Mouse (Mus musculus): Measurements from ENCODE around the gene Tpte. TPM values are rescaled to one million over a fixed set of nuclear protein-coding genes. Genes with fewer than 3 reads are reported as not detected.
A peak's percentile ranks its signal among the peaks of the same experiment; 100 is the strongest.

Gene Tpte
- polyA plus RNA-seq, 1 experiment, result not detected

- H3K36me3 ChIP-seq (ENCODE audit: control insufficient read depth, insufficient read depth), result no peaks in the 10 kb centered on the region
- no peak for TF ChIP-seq USF1 (IDR thresholded peaks at IDR 0.05; ENCODE audit: low read depth)
- no peak for TF ChIP-seq TCF12 (IDR thresholded peaks at IDR 0.05; ENCODE audit: insufficient read depth, poor library complexity, severe bottlenecking)
- no peak for TF ChIP-seq POLR2A (IDR thresholded peaks at IDR 0.05; ENCODE audit: insufficient read length, low read depth)
- no peak for TF ChIP-seq POLR2AphosphoS2 (IDR thresholded peaks at IDR 0.05; ENCODE audit: insufficient read length, low read depth)
- TF ChIP-seq REST (IDR thresholded peaks at IDR 0.05; ENCODE audit: insufficient read depth, insufficient read length), result no peak
- TF ChIP-seq TCF3 (IDR thresholded peaks at IDR 0.05; ENCODE audit: insufficient read length, low read depth), result no peak
- TF ChIP-seq MYOD1 (IDR thresholded peaks at IDR 0.05; ENCODE audit: control insufficient read depth in 1 of 3, insufficient read length in 2 of 3, low read depth in 2 of 3), result no peak
- no peak for TF ChIP-seq E2F4 (IDR thresholded peaks at IDR 0.05; ENCODE audit: insufficient read depth)
- no peak for TF ChIP-seq MAX (IDR thresholded peaks at IDR 0.05; ENCODE audit: low read depth)
- no peak for TF ChIP-seq SRF (IDR thresholded peaks at IDR 0.05; ENCODE audit: control insufficient read depth, insufficient read length, low read depth)
- no peak for TF ChIP-seq MYOG (IDR thresholded peaks at IDR 0.05; ENCODE audit: control insufficient read depth in 1 of 3, insufficient read depth in 1 of 3, insufficient read length in 2 of 3, low read depth in 2 of 3)
- TF ChIP-seq CEBPB (IDR thresholded peaks at IDR 0.05; ENCODE audit: insufficient read depth, poor library complexity, severe bottlenecking), result no peak
- no peak overlapping the region for H3ac ChIP-seq (ENCODE audit: control insufficient read depth, insufficient read length)
- H3K79me2 ChIP-seq (ENCODE audit: control insufficient read depth, insufficient read depth), result no peaks in the 10 kb centered on the region
- no peaks in the 10 kb centered on the region for H3K27me3 ChIP-seq (ENCODE audit: control insufficient read depth, insufficient read depth, insufficient read length)
- H3K4me3 ChIP-seq, result no peak overlapping the region
- H3K4me2 ChIP-seq (ENCODE audit: low read depth), result no peak overlapping the region
These were observed 93.1 kb downstream of the Tpte start for GRCm38 (mm10) chr8:22376311-22376710.

GRCm38 (mm10) chr8:22376903-22377302 lies 93.7 kb downstream of the Tpte start:
- no peaks in the 10 kb centered on the region for H3K36me3 ChIP-seq (ENCODE audit: control insufficient read depth, insufficient read depth)
- no peak overlapping the region for H3K4me3 ChIP-seq
- no peak overlapping the region for H3K4me2 ChIP-seq (ENCODE audit: low read depth)
- H3K27me3 ChIP-seq (ENCODE audit: control insufficient read depth, insufficient read depth, insufficient read length), result no peaks in the 10 kb centered on the region
- H3ac ChIP-seq (ENCODE audit: control insufficient read depth, insufficient read length), result no peak overlapping the region
- no peaks in the 10 kb centered on the region for H3K79me2 ChIP-seq (ENCODE audit: control insufficient read depth, insufficient read depth)
- no peak for TF ChIP-seq TCF3 (IDR thresholded peaks at IDR 0.05; ENCODE audit: insufficient read length, low read depth)
- TF ChIP-seq MYOG (IDR thresholded peaks at IDR 0.05; ENCODE audit: control insufficient read depth in 1 of 3, insufficient read depth in 1 of 3, insufficient read length in 2 of 3, low read depth in 2 of 3), result no peak
- no peak for TF ChIP-seq POLR2A (IDR thresholded peaks at IDR 0.05; ENCODE audit: insufficient read length, low read depth)
- no peak for TF ChIP-seq MAX (IDR thresholded peaks at IDR 0.05; ENCODE audit: low read depth)
- no peak for TF ChIP-seq POLR2AphosphoS2 (IDR thresholded peaks at IDR 0.05; ENCODE audit: insufficient read length, low read depth)
- no peak for TF ChIP-seq SRF (IDR thresholded peaks at IDR 0.05; ENCODE audit: control insufficient read depth, insufficient read length, low read depth)
- TF ChIP-seq E2F4 (IDR thresholded peaks at IDR 0.05; ENCODE audit: insufficient read depth), result no peak
- no peak for TF ChIP-seq REST (IDR thresholded peaks at IDR 0.05; ENCODE audit: insufficient read depth, insufficient read length)
- no peak for TF ChIP-seq MYOD1 (IDR thresholded peaks at IDR 0.05; ENCODE audit: control insufficient read depth in 1 of 3, insufficient read length in 2 of 3, low read depth in 2 of 3)
- TF ChIP-seq CEBPB (IDR thresholded peaks at IDR 0.05; ENCODE audit: insufficient read depth, poor library complexity, severe bottlenecking), result no peak
- TF ChIP-seq TCF12 (IDR thresholded peaks at IDR 0.05; ENCODE audit: insufficient read depth, poor library complexity, severe bottlenecking), result no peak
- no peak for TF ChIP-seq USF1 (IDR thresholded peaks at IDR 0.05; ENCODE audit: low read depth)

- Histone ChIP-seq H3K79me2 (ENCODE audit: control insufficient read depth, insufficient read depth) (no peaks in the 10 kb centered on the region), H3K4me3 (no peak overlapping the region), H3K27me3 (ENCODE audit: control insufficient read depth, insufficient read depth, insufficient read length) (no peaks in the 10 kb centered on the region), H3ac (ENCODE audit: control insufficient read depth, insufficient read length) (no peak overlapping the region), H3K4me2 (ENCODE audit: low read depth) (no peak overlapping the region), H3K36me3 (ENCODE audit: control insufficient read depth, insufficient read depth) (no peaks in the 10 kb centered on the region)
- no peak for TF ChIP-seq USF1 (IDR thresholded peaks at IDR 0.05; ENCODE audit: low read depth)
- TF ChIP-seq CEBPB (IDR thresholded peaks at IDR 0.05; ENCODE audit: insufficient read depth, poor library complexity, severe bottlenecking), result no peak
- TF ChIP-seq MAX (IDR thresholded peaks at IDR 0.05; ENCODE audit: low read depth), result no peak
- no peak for TF ChIP-seq TCF12 (IDR thresholded peaks at IDR 0.05; ENCODE audit: insufficient read depth, poor library complexity, severe bottlenecking)
- no peak for TF ChIP-seq POLR2AphosphoS2 (IDR thresholded peaks at IDR 0.05; ENCODE audit: insufficient read length, low read depth)
- TF ChIP-seq MYOD1 (IDR thresholded peaks at IDR 0.05; ENCODE audit: control insufficient read depth in 1 of 3, insufficient read length in 2 of 3, low read depth in 2 of 3), result peak in 1 of 3 experiments; percentile 1
- TF ChIP-seq POLR2A (IDR thresholded peaks at IDR 0.05; ENCODE audit: insufficient read length, low read depth), result no peak
- TF ChIP-seq MYOG (IDR thresholded peaks at IDR 0.05; ENCODE audit: control insufficient read depth in 1 of 3, insufficient read depth in 1 of 3, insufficient read length in 2 of 3, low read depth in 2 of 3), result no peak
These were observed 97.7 kb downstream of the Tpte start for GRCm38 (mm10) chr8:22380934-22381333.

GRCm38 (mm10) chr8:22382824-22383595 lies 99.8 kb downstream of the Tpte start:
- Histone ChIP-seq H3K79me2 (ENCODE audit: control insufficient read depth, insufficient read depth) (no peaks in the 10 kb centered on the region), H3K36me3 (ENCODE audit: control insufficient read depth, insufficient read depth) (no peaks in the 10 kb centered on the region), H3ac (ENCODE audit: control insufficient read depth, insufficient read length) (no peak overlapping the region), H3K27me3 (ENCODE audit: control insufficient read depth, insufficient read depth, insufficient read length) (no peaks in the 10 kb centered on the region), H3K4me2 (ENCODE audit: low read depth) (no peak overlapping the region), H3K4me3 (no peak overlapping the region)
- no peak for TF ChIP-seq REST (IDR thresholded peaks at IDR 0.05; ENCODE audit: insufficient read depth, insufficient read length)
- no peak for TF ChIP-seq MYOG (IDR thresholded peaks at IDR 0.05; ENCODE audit: control insufficient read depth in 1 of 3, insufficient read depth in 1 of 3, insufficient read length in 2 of 3, low read depth in 2 of 3)

GRCm38 (mm10) chr8:22385158-22385557 lies 101.9 kb downstream of the Tpte start:
- Histone ChIP-seq H3ac (ENCODE audit: control insufficient read depth, insufficient read length) (no peak overlapping the region), H3K36me3 (ENCODE audit: control insufficient read depth, insufficient read depth) (no peaks in the 10 kb centered on the region), H3K4me3 (no peak overlapping the region), H3K4me2 (ENCODE audit: low read depth) (no peak overlapping the region), H3K27me3 (ENCODE audit: control insufficient read depth, insufficient read depth, insufficient read length) (no peaks in the 10 kb centered on the region), H3K79me2 (ENCODE audit: control insufficient read depth, insufficient read depth) (no peaks in the 10 kb centered on the region)
- TF ChIP-seq POLR2AphosphoS2 (IDR thresholded peaks at IDR 0.05; ENCODE audit: insufficient read length, low read depth), result no peak
- no peak for TF ChIP-seq E2F4 (IDR thresholded peaks at IDR 0.05; ENCODE audit: insufficient read depth)
- no peak for TF ChIP-seq CEBPB (IDR thresholded peaks at IDR 0.05; ENCODE audit: insufficient read depth, poor library complexity, severe bottlenecking)
- TF ChIP-seq MYOD1 (IDR thresholded peaks at IDR 0.05; ENCODE audit: control insufficient read depth in 1 of 3, insufficient read length in 2 of 3, low read depth in 2 of 3), result no peak
- TF ChIP-seq POLR2A (IDR thresholded peaks at IDR 0.05; ENCODE audit: insufficient read length, low read depth), result no peak
- no peak for TF ChIP-seq TCF3 (IDR thresholded peaks at IDR 0.05; ENCODE audit: insufficient read length, low read depth)
- no peak for TF ChIP-seq MAX (IDR thresholded peaks at IDR 0.05; ENCODE audit: low read depth)
- no peak for TF ChIP-seq MYOG (IDR thresholded peaks at IDR 0.05; ENCODE audit: control insufficient read depth in 1 of 3, insufficient read depth in 1 of 3, insufficient read length in 2 of 3, low read depth in 2 of 3)
- no peak for TF ChIP-seq TCF12 (IDR thresholded peaks at IDR 0.05; ENCODE audit: insufficient read depth, poor library complexity, severe bottlenecking)
- no peak for TF ChIP-seq REST (IDR thresholded peaks at IDR 0.05; ENCODE audit: insufficient read depth, insufficient read length)
- TF ChIP-seq SRF (IDR thresholded peaks at IDR 0.05; ENCODE audit: control insufficient read depth, insufficient read length, low read depth), result no peak
- TF ChIP-seq USF1 (IDR thresholded peaks at IDR 0.05; ENCODE audit: low read depth), result no peak
